Mouse (Mus musculus): ENCODE data around the gene Nmnat3.
A peak's percentile ranks its signal among the peaks of the same experiment; 100 is the strongest.

Nmnat3 gene

DNA sequence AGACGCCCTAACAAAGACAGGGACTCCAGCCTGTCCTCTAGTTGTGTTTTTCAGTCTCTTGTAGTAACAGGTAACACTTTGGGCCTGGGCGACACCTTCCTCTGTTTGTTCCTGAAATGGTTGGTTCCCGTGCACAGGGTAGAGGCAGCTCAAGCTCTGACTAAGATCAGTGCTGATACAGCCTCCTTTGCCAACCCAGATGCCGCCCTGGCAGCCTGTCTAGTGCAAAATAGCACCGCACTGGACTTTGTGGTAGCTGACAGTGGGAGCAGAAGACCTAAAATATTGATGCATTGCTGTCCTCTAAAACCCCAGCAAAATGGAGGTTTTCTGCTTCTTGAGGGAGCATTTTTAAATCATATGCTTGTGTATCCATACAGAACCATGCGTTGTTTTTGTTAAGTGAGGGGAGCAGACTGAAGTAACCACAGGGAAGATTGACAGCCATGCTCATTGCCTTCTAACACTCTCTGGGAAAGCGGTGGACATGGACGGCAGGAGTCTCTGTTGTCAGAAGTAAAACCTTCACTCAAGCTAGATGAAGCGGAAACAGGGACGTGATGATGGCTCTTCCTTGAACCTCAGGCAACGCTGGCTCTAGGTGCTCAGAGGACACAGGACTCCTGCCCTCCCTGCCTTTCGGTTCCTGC lies 24.2 kb downstream of the Nmnat3 start:
- DNase-seq (ENCODE audit: low read depth, low spot score): no peak

DNA sequence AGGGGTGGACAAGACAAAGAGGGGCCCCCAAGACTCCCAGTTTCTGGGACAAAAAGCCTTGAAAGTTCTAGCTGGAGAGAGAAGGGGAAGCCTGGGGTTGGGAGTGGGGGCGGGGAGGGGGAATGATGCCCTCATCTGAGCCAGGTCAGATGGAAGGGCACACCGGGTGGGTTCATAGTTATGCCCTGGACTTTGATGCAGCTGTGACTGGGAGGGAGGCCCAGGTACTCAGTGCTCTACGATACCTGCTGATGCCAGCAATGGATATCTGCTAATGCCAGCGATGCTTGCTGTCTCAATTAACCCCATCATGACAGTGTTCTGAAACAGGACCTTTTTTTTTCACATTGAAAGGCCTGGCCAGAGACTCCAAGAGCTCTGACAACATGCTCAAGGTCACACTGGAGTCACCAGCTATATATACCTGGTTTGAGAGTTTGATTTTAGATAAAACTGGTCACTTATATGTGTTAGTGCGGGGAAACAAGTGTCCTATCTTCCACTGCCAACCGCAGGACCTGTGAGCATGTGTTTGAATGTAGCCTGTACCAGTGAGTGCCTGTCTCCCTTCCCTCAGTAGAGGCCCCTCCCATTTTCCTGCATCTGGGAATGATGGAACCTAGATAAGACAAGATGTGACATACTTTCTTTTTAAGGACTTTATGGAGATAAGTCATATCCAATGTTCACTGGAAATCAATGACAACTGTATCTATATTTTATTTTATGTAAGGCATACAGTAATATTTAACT lies 25.6 kb downstream of the Nmnat3 start:
- no peak for DNase-seq (ENCODE audit: low read depth, low spot score)

DNA sequence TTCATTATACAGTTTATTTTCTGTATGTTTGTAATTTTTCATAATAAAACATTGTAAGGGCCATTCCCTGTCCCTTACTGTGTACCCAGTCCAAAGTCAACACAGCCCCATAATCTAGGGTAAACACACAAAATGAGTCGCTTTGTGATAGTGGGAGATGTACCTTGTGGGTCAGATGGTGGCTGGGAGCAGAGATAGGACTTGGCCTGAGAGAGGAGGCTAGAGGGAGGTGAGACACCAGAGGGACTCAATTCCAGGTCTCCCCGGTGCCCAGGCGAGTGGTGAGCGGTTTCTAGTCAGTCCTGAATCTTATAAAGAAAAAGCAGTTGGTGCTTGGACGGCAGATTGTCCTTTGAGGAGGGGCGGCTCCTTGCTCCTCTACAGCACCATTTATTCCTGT lies 26.4 kb downstream of the Nmnat3 start:
- no peak for DNase-seq (ENCODE audit: low read depth, low spot score)

DNA sequence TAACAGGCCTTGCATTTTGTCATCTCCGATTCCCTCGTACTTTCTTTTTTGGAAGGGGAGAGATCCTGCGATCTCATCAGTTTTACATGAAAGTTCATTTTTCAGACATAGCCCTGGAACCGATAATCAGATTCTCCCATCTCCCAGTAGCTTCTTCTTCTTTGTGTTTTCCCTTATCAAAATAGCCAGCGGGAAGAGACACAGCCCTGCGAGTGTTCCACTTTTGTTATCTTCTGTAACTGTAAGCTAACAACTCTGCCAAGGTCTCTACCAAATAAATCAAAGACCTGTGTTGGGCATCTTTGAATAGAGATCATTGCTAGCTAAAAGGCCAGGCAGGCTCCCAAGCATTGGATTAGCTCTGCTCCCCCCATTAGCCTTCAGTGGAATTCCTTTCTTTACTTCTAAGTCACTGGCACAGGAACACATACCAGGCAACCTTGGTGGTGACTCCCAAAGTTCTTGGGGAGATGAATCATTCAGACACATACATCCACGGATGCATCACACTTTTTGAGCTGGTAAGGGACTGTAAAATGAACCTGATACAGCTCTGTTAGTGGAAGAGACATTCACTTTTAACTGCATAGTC lies 26.9 kb downstream of the Nmnat3 start:
- no peak for DNase-seq (ENCODE audit: low read depth, low spot score)

DNA sequence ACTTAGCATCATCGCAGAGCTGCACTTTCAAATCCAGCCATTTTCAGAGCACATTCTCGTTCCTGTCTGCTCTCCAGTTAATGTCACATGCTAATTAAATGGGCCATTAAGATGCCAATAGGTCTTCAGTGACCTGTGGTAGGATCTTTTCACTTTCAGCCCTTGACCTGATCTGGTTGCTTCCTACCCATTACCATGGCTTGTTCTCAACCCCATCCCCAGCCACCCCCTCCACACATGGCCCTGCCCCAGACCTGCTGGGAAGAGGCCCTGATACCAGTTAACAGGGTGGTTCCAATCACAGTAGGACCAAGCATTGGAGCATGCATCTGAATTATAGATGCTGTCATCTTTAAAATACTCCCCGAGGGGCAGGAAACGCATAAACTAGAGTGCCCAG lies 30.7 kb downstream of the Nmnat3 start:
- no peak for DNase-seq (ENCODE audit: low read depth, low spot score)

DNA sequence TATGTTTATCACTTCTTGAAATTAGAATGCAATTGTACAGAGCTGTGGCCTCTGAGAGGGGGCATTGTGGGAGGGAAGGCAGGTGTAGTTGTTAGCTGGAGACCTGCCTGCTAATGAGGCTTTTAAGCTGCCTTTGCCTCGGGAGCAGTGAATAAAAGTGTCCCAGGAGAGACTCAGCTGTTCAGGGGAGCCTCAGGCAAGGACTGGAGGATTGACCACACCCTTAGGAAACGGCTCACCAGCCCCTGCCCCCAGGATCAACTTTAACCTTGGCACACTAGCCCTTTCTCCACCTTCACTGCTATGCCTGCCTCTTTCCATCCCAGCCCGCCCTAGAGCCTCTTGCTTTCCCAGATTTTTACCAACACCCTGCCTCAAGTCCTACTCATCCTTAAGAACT lies 31.6 kb downstream of the Nmnat3 start:
- no peak for DNase-seq (ENCODE audit: low read depth, low spot score)

DNA sequence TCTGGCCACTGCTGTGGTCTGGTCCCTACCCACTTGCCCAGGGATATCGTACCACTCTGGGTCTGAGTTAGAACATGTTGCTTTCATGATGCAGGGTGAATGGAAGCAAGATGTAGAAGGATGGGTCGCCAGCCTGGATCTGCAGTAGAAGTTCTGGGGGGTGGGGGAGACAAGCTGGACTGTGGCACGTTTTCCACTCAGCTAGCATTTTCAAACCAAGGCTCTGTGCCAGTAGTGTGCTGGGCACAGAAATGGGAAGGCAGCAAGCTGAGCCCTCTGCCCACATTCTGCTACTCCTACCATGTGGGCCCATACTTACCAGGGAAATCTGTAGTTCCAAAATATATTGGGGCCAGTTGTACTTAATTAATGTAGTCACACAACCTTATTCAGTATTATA lies 33.5 kb downstream of the Nmnat3 start:
- no peak for DNase-seq (ENCODE audit: low read depth, low spot score)

DNA sequence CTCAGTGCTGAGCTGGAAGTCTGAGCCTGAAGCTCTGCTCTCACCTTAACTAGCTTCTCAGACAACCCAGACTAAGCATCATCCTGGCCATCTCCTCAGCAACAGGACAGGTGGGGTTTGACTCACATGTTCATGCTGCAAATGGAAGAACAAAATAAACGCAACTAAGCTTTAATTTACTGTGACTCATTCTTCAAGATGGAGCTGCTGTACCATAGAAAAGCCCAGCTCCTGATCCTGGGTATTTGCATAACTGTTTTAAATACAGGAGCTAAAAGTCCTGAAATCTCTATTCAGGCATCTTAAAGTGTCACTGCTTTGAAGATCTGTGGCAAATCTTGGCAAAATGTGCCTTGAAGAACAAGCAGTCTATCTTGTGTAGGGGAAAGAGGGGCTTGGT lies 38.9 kb downstream of the Nmnat3 start:
- DNase-seq (ENCODE audit: low read depth, low spot score): no peak

DNA sequence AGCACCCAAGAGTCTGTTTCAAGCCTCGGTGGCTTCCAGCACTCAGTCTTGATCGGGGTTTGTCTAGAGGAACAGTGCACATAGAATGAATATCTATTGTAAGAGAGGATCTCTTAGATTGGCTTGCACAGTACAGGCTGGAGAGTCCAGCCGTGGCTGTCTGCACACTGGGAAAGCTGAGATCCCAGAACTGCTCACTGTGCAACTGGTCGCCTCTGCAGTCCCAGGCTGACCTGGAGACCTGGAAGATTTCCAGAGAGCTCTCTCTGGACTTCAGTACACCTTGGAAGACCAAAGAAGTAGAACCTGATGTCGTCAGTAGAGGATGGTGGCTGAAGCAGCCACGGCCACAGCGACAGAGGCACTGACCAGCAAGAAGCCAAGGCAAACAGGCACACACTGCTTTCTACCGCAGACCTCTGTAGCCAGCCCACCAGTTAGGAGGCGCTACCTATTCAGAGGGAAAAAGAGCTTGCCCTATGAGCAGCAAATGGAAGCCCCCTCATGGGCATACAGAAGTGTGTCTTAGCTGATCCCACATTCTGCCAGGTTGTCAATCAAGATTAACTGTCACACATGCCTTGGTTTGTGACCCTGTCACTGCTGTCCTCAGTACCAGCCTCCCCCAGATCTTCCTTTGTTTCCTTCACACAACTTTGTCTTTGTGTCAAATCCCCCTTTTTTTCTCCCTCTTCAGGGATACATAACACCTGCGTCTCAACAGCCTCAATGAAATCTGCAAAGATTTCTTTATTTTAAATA lies 41.4 kb downstream of the Nmnat3 start:
- DNase-seq (ENCODE audit: low read depth, low spot score): no peak

DNA sequence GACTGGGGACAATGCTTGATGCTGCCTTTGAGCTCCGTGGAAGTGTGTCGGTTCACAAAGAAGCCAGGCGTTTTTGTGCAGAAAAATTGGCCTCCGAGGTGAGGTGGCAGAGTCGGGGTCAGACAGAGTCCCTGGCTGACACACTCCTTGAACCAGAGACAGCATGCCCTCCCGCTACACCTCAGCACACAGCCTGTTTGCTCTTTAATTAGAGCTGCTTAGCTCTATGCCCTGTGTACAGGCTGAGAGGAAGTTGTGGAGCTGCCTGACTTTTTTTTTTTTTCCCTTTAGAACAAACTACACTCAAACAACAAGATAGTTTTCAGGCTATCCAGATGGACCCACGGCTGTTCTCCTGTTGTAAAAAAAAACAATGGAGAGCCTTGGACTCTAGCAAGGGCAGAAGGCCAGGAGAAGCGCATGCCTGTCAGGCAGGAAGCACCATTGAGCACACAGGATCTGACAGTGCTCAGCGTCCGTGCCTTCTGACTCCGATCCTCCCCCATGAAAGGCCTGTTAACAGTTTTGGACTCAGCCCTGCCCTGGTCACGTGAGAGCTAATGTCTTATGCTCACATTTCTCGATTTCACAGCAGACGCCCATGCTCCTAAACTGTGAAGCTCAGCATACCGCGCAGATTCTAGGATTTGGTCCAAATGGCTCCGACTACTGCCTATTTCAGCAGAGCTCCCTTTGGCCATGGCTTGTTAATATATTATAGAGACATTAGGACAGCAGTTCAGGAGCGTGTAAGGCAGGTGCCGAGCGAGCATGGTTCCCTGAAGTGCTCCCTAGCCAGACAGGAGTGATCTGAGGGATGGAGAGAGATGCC lies 42.3 kb downstream of the Nmnat3 start:
- no peak for DNase-seq (ENCODE audit: low read depth, low spot score)

DNA sequence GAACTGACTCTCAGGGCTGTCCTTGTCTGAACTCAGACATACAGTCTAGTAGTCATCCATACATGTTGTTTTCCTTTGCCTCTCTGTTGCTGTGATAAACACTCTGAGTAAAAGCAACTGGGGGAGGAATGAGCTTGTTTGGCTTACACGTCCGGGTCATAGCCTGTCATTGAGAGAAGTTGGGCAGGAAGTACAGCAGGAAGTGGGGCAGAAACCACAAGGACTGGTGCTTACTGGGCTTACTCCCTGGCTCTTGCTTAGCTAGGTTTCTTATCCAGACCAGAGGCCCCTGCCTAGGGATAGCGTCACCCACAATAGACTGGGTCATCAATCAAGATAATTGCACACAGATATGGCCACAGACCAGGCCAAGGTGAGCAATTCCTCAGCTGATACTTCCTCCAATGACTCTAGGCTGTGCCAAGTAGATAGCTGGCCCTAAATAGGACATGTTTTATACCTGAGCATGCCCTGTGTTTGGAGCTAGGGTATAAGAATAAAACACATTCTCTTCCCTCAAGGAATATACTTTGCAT lies 46.1 kb downstream of the Nmnat3 start:
- no peak for DNase-seq (ENCODE audit: low read depth, low spot score)

DNA sequence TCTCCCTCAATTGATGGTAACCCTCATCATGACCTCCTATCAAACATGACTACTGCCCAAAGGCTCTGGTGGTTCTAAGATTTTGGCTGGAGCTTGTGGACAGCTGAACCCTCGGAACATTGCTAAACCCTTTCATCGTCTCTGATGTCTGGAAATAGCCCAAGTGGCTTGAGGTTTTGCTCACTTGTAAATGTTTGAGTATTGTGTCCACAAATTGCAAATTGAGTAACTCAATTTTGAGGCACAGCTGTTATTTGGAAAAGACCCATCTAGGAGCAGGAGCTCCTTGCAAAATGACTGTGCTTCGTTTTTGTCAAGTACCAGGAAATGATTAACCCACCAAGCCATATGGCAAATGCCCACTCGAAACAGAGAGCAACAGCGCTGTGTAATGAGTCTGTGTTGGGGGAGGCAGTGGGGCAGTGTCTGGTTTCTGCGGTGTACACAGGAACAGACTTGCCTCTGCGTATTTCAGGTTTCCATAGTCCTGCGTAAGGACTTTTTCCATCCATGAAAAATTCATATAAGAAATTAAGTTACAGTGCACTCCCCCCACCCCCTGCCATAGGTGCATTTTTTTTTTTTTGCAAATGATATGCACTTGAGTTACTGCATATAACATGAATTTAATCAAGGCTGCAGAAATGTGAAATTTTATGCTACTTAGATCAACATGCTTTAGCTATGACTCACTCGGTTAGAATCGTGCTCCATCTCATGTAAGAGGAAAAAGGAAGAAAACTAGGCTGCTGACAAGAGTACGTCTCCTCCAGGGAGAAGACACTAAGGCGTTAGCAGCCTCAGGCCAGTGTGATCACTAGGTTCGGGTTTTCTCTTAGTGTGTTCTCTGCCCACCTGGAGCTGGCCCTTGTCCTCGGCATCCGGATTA lies 50.9 kb downstream of the Nmnat3 start:
- no peak for DNase-seq (ENCODE audit: low read depth, low spot score)

DNA sequence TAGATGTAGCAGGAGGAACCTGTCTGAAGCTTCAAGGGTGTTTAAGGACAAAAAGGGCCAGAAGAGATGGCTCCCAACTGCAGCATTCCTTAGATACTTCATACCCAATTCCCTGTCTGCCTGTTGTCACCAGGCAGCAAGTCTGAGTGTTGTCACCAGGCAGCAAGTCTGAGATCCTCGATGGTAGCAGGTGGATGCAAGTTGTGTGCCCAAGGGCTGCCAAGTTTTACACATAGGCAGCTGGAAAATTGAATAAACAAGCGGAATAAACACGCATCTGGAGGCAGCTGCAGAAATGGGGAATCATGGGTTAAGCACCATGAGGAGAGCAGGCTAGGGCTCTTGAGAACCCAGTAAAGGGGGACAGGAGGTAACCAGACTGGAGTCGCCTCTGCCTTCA lies 52.7 kb downstream of the Nmnat3 start:
- no peak for DNase-seq (ENCODE audit: low read depth, low spot score)

DNA sequence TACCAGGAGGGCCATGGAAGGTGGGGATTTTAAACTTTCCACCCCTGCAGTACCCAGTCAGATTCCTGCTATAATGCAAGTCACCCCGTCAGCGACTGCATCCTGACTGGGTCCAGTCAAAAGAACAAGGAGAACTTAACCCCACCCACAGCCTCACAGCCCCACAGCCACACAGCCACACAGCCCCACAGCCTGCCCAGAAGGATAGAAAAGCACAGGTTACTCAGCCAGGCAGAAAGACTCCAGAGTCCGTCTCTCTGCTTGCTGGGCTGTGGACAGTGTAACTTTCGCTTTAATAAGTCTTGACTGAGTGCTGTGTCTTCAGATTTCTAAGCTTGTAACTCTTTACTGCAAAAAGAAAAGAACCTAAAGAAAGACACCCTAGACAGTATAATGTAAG lies 53.2 kb downstream of the Nmnat3 start:
- no peak for DNase-seq (ENCODE audit: low read depth, low spot score)

DNA sequence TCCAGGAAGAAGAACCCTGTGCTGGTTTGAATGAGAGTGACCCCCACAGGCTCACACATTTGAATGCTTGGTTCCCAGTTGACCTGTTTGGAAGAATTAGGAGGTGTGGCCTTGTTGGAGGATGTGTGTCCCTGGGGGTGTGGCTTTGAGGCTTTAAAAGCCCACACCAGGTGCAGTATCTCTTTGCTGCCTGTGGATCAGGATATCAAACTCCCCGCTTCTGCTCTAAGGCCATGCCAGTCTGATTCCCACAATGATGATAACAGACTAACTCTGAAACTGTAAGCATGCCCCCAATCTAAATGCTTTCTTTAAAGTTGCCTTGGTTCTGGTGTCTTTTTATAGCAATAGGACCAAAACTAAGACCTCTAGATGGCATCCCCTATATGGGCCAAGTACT lies 58.6 kb downstream of the Nmnat3 start:
- no peak for DNase-seq (ENCODE audit: low read depth, low spot score)

DNA sequence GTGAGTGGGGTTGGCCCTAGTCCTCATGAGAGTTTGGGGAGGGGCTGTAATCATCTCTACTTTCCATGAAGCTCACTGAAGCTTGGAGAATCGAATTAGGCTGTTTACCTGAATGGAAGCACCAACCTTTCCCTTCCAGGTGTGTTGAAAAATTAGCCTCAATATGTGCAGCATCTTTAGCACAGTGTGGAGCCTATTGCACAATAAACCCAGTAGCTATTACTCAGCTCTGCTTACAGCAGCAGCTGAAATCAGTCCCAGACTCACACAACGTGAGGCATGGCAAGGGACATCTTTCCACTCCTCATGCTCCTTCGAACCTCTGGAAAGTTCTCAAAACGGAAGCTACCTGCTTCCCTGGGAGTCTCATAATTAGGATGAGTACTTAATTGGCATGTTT lies 59.0 kb downstream of the Nmnat3 start:
- DNase-seq (ENCODE audit: low read depth, low spot score): no peak

DNA sequence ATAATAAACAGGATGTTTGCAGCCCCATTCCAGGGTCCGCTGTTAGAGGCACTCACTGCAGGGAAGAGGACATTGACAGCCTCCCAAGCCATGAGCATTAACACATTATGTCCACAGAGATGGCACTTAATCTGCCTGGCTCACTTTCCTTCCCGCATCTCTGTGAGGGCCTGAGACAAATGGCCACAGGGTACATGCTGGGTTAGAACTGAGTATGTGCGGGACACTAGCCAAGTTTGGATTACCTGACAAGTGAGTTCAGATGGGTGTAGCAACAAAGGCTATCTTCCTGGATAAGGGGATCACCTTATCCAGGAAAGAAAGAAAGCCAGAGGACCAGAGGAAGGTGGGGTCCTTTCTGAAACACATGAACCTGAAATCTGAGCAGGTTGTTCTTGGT lies 59.8 kb downstream of the Nmnat3 start:
- DNase-seq (ENCODE audit: low read depth, low spot score): no peak

DNA sequence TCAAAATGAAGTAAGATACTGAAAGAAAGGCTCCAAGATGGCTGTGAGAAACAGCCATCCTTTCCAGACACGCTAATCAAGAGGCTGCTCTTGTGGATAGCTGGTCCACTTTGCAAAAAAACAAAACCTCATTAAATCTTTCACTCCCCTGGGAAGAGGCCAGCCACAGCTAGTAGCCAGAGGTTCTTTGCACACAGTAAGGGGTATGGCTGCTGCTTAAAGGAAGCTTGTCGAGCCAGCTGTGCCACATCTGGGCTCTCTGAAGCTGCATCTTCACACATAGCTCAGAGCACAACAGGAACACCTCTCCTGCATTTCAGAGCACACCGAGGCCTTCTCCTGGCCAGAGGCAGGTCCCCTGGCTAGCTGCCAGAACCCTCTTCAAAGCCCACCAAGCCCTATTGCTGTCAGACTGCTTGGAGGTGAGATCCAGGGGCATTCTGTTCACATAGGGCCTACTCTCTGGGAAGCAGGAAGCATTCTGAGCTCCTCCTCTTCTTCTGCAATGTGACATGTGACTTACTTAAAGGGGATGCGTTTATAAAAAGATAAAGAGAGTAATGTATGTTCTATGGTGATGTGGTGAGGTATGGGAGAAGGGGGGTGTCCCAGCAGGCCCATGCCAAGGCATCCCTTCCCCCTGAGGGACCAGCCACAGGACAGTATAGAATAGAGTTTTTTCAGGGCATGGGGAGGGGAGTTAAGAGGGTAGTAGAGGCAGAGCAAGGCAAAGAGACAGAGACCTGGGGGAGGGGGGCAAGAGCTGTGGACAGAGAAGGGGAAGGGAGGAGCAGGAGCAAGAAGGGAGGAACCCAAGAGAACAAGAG lies 63.3 kb downstream of the Nmnat3 start:
- DNase-seq (ENCODE audit: low read depth, low spot score): peak; percentile 10

DNA sequence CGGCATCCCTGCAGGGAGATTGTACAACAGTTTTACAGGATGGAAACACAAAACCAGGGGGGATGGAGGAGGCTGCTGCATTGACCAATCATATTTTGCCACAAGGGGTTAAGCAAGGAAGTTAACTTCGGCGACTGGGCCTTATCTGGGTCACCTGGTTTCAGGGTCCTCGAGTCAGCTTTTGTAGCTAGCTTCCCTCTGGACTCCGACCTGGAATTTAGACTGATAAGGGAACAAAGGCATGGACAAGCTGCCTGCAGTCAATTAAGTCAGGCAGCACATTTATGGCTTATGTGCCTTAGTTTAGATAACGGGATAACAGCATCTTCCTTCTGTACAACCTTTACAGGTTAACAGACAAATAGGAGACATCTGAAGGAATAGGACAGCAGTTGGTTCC lies 65.1 kb downstream of the Nmnat3 start:
- no peak for DNase-seq (ENCODE audit: low read depth, low spot score)

All from mesoderm, embryonic 11.5 days (tissue).